Mouse (Mus musculus) granulocyte monocyte progenitor cell, adult 5-6 weeks (primary cell): ENCODE measurements around the gene Miga2. TPM values are rescaled to one million over a fixed set of nuclear protein-coding genes. Genes with fewer than 3 reads are reported as not detected.
A peak's percentile ranks its signal among the peaks of the same experiment; 100 is the strongest.

Source experiments
- ATAC-seq: replicated peaks from 2 replicates; pipeline ENCODE4 v1.8.0; 2016; ENCODE audit warnings: mild to moderate bottlenecking, moderate TSS enrichment, inconsistent platforms; ENCODE audit not compliant: poor library complexity, severe bottlenecking
- total RNA-seq, 2 experiments: library from RNA; stranded (forward) in 1 of 2; stranded (reverse) in 1 of 2; fragments of 200-712, 200-1000 nt in 1 of 2; fragments of >200 nt in 1 of 2; fragmentation: Nextera tagmentation in 1 of 2; gene quantifications; 2 replicates each; pipeline ENCODE4 v1.2.3; 2014 to 2017

Gene Miga2
- total RNA-seq, 2 experiments from 2014 or later = 7.0 to 13.5 TPM

GRCm38 (mm10) chr2:30357552-30358510 is 6.2 kb upstream of the Miga2 start:
- ATAC-seq = no peak

- peak; percentile 49 for ATAC-seq
Measured at GRCm38 (mm10) chr2:30358533-30359531, 5.2 kb upstream of the Miga2 start, which contains the start of gene Sh3glb2. Sh3glb2 (minus strand) TSS chr2:30359337.

DNA sequence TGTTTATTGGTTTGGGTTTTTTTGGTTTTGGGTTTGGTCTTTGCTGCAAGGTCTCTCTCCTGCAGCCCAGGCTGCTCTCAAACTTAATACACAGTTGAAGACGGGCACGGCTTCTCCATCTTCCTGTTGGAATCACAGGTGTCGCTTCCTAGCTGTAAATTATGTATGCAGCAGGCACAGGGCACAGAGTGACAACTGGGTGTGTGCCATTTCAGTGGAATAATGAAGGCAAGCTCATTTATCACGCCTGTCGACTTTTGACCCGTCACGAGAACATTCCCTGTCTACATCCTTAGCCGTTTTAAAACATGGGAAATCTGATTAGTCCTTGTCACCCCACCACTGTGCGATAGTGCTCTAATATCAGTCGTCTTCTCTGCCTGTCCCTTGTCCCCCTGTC is 3.4 kb upstream of the Miga2 start:
- ATAC-seq = no peak

DNA sequence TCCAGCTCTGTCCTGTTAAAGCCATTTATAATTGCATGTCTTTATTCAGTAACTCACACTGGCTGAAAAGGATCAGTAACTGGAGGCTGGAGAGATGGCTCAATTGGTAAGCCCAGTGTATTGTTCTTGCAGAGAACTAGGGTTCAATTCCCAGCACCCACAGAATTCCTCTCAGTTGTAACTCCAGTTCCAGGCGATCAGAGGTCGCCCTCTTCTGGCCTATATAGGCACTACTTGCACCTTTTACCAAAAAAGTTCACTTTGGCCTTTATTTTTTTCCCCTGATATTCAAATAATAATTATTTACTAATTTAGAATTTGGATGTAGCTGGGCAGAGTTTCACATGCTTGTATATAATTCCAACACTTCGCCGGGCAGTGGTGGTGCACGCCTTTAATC is 1.2 kb upstream of the Miga2 start:
- no peak for ATAC-seq

GRCm38 (mm10) chr2:30365281-30366069 is 1.4 kb downstream of the Miga2 start:
- ATAC-seq = no peak

DNA sequence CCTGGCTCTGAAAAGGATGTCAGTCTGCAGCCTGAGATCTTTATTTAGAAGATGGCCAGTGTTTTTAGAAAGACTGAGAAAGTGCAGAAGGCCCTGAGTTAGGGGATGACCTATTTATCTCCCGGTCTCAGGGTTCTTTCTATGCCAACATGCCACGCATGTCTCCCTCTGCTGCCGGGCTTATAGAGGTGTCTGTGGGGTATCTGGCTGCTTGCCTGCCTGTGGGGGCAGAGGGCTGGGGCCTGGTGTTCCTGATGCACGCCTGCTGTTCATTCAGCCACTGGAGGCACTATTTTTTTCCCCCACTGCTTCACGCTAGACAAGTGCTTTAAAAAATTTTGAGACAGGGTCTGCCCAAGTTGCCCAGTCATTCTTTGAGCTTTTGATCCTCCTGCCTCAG is 2.2 kb downstream of the Miga2 start:
- ATAC-seq = no peak

DNA sequence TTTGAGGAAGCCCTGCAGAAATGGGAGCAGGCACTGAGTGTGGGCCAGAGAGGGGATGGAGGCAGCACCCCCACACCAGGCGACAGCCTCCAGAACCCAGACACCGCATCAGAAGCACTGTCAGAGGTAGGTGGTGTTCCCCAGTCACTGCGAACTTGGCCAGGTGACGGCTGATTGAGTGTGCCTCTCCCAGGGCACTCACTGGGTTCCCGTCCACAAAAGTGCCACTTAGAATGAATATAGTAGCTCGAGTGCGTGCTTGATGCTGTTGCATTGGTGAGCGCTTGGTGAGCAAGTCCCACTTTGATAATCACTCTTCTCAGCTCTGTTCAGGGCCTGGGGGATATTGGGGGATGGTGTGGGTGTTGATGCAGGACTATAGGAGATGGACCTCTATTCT is 7.5 kb downstream of the Miga2 start:
- no peak for ATAC-seq

- ATAC-seq = no peak
Measured at GRCm38 (mm10) chr2:30372726-30373125, 8.7 kb downstream of the Miga2 start.

DNA sequence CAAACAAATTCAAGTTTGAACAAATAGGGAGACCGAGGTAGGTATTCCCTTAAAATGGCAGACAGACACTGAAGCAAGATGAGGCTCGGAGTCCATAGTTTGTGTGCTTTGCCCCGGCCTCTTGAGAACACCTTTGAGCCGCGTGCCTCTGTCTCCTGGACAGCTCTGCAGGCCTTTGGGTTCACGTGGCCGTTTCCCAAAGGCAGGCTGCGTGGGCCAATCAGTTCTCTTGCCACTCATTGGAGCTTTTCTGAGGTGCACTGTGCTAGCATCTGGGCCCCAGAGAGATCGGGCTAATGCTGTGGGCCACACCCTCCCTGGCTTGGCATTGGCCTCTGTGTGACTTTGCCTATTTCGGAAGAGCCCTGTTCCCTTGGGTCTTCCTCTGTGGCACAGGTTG is 11.9 kb downstream of the Miga2 start:
- ATAC-seq = no peak

GRCm38 (mm10) chr2:30377721-30378120 is 13.7 kb downstream of the Miga2 start:
- ATAC-seq = no peak

DNA sequence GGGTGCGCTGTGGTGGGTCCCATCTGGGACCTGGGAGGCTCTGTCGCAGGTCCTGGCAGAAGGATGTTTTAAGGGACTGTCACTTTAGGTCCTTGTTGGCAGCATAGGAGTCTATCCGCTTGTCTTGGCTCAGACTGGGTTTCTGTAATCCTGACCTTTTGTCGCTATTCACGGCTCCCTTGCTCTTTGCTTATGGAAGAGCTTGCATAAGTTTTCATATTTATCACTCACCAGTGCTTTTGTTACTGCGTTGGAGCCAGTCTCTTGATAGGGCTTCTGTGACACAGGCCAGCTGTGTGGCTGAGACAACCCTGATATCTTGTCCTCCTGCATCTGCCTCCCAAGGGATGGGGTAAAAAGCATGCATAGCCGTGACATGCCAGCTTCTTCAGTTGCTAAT is 15.3 kb downstream of the Miga2 start:
- ATAC-seq = no peak

GRCm38 (mm10) chr2:30380564-30381376 is 16.7 kb downstream of the Miga2 start:
- ATAC-seq = no peak

- ATAC-seq = no peak
Measured at GRCm38 (mm10) chr2:30381377-30381725, 17.3 kb downstream of the Miga2 start.

- ATAC-seq = no peak
Measured at GRCm38 (mm10) chr2:30384814-30385213, 20.8 kb downstream of the Miga2 start.

DNA sequence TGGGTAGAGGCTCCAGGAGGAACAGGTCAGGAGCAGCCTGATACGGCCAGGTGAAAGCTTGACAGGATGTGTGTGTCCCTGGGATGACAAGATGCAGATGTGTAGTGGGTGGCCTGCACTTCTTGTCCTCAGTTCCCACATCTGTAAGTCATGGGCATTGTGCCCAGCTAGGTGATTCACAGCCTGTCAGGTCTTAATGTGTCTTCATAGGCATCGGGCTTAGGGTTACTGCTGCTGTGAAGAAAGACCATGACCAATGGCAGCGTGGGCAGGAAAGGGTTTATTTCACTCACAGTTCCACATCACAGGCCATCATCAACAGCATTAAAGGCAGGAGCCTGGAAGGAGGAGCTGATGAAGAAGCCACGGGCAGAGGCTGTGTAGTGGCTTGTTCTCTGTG is 21.6 kb downstream of the Miga2 start:
- ATAC-seq = no peak

GRCm38 (mm10) chr2:30386913-30387312 is 22.9 kb downstream of the Miga2 start:
- ATAC-seq = no peak

DNA sequence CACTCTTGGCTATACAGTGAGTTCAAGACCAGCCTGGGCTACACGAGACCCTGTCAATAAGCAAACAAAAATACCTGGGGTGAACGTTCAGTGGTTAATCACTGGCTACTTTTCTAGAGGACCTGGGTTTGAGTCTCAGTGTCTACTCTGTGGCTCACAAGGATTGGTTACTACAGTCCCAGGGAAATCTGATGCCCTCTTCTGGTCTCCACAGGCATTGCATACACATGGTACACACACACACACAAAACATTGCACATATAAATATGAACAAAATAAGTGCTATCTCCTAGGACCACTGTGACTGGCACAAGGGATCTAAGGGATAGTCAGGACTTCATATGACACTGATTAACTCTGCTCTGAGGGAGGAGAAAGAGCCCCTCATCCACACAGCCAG is 25.0 kb downstream of the Miga2 start:
- no peak for ATAC-seq

GRCm38 (mm10) chr2:30392114-30392576 is 28.1 kb downstream of the Miga2 start, which contains the start of gene Dolpp1:
Dolpp1 (plus strand) TSS chr2:30392254.
- peak; percentile 93 for ATAC-seq
